Mouse (Mus musculus): ENCODE results near the gene Ackr1. TPM values are rescaled to one million over a fixed set of nuclear protein-coding genes. Genes with fewer than 3 reads are reported as not detected.
"Not testable (repeated sequence)": the region's sequence is repeated elsewhere in the genome, so short reads cannot be mapped to it uniquely, and the experiment has no call there.

Gene Ackr1
- total RNA-seq, 4 experiments from 2014 or later: 0.40 to 0.89 (median 0.56) TPM

DNA sequence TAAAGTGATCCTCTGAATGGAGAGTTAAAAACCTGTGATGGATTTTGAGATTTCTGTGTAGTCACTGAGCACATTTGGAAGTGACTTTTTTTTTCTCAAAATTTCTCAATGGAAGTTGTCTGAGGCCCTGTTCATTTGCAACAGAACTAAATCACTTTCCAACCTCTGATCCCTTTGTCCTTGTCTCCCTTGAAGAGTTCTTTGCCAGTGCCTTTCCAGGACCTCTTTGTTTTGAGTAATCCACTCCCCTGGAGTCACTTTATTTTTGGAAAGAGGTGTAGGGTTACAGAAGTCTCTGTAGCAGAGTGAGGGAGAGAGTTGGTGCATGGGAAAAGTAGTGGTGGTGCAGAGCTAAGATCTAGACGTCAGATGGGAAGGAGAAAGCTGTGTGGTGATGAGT lies 15.0 kb upstream of the Ackr1 start:
- no peak for DNase-seq

- no peak for DNase-seq
Measured at GRCm38 (mm10) chr1:173345112-173345511, 11.6 kb upstream of the Ackr1 start.

- no peak for DNase-seq
Measured at GRCm38 (mm10) chr1:173343934-173344333, 10.4 kb upstream of the Ackr1 start.

GRCm38 (mm10) chr1:173342425-173342824 lies 8.9 kb upstream of the Ackr1 start:
- DNase-seq: no peak

GRCm38 (mm10) chr1:173339543-173339942 lies 6.0 kb upstream of the Ackr1 start:
- no peak for DNase-seq

DNA sequence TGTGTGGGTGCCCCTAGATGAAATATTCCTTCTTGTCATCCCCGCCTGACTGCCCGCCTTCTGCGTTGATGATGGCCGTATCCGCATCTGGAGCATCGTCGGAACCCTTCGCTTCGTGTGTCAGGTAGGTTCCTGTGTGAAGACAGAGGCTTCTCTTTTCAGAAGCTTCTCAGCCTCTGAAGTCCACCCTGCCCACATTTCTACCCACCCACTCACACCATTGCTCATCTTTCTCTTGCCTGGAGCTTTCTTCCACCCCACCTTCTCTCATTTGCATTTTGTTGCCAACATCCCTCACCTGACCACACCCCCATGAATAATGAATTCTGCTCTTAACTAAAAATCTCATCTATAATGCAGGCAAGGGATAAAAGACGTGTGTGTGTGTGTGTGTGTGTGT lies 3.5 kb upstream of the Ackr1 start:
- DNase-seq: no peak

- no peak for DNase-seq
Measured at GRCm38 (mm10) chr1:173335903-173336302, 2.4 kb upstream of the Ackr1 start.

GRCm38 (mm10) chr1:173332418-173332817 lies 1.1 kb downstream of the Ackr1 start:
- DNase-seq: no peak

DNA sequence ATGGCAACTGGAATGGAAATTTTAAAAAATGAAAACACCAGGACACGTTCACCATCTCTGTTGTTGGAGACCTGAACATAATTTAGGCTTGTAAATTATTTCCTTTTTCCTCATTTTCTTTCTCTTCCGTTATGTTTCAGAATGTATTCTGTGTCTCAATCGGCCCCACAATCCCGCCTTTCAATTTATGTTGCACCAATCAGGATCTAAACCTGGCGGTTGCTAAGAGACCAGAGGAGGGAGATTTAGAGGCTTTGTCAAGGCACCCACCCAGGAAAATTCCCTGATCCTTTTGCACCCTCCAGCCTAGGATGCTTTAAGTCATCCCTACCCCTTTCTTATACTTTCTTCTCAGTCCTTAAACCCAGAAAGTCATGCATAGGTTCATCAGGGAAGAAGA lies 3.8 kb downstream of the Ackr1 start:
- DNase-seq: no peak

GRCm38 (mm10) chr1:173329185-173329584 lies 4.4 kb downstream of the Ackr1 start:
- DNase-seq: no peak

DNA sequence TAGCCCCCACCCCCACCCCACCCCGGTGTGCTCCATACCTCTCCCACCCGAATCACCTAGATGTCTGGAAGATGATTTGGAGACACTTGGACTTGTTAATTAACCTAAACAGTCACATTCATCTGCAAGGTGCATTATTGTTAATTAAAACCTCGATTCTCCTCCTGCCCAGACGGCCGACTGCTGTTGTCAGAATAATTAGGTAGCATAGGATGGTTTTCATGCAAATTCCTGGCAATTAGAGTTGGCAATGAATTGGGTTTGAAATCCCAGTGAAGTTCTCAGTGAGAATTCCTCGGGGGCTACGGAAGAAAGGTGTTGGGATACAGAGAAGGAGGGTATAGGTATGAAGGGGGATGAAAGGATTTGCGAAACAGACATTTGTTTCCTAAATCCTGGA lies 5.1 kb downstream of the Ackr1 start:
- DNase-seq: no peak

DNA sequence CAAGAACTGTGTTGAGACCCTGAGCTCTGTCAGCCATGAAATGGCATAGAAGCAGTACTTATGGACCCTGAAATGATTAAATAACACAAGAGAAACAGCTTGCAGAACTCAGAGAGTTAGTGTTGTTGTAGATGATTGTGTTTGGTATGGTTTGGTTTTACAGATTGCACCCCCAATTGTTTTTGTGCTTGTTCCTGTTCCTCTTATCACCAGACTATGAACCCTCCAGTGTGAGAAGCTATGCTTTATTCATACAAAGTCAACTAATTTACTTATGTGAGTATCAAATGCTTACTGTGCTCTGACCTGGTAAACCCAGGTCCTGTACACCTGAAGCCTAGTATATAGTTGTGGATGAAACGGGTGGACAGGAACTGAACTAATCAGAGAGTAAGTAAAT lies 7.0 kb downstream of the Ackr1 start:
- no peak for DNase-seq

DNA sequence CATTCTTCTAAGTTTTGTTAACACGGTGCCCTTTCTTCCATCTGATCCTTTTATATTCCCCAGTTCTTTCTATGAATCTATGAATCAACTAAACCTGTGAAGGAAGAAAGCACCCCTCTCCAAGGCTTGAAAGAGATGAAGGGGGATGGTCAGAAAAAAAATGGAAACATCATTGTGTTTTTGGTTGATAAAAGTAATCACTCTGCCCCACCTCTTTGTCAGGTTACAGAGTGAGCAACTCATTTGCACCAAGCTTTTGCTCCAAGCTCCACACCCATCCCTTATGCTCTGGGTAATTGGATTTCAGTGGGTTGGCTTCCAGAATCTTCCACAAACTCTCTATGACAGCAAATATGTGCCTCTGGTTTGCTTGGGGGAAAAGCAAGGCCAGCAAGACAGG lies 8.2 kb downstream of the Ackr1 start:
- DNase-seq: no peak

GRCm38 (mm10) chr1:173324961-173325360 lies 8.6 kb downstream of the Ackr1 start:
- DNase-seq: no peak

DNA sequence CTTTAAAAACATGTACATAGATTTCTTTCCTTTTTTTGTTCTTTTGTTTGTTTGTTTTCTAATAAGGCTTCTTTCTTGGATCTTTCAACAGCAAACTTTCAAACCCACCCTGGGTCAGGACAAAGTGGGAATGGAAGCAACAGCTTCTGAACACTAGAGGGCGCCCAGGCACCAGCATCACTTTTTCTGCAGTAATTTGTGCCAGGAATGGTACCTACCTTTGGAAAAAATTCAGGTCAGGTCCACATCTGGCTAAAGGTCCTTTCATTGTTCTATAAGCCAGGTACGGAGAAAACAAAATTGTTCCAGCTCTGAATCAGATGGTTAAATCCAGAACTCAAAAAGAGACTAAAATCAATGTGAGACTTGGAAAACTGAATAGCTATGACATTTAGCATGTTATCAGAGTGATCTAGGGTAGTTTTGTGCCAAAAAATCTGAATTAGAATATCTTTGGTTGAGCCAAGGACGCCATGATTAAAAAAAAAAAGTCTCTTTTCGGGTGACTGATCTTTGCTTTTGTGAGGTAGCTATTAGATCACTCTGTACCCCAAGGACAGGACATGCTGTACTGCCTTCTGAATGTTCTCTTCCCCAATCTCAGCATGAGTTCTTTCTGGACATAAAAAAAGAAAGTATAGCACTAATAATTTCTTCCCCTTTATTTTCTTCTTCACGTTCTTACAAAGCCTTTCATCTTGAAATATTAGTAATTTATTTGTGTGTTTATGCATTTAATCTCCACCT lies 9.5 kb downstream of the Ackr1 start:
- DNase-seq: peak; percentile 9

- DNase-seq: peak; percentile 14
Measured at GRCm38 (mm10) chr1:173322249-173322627, 11.3 kb downstream of the Ackr1 start.

DNA sequence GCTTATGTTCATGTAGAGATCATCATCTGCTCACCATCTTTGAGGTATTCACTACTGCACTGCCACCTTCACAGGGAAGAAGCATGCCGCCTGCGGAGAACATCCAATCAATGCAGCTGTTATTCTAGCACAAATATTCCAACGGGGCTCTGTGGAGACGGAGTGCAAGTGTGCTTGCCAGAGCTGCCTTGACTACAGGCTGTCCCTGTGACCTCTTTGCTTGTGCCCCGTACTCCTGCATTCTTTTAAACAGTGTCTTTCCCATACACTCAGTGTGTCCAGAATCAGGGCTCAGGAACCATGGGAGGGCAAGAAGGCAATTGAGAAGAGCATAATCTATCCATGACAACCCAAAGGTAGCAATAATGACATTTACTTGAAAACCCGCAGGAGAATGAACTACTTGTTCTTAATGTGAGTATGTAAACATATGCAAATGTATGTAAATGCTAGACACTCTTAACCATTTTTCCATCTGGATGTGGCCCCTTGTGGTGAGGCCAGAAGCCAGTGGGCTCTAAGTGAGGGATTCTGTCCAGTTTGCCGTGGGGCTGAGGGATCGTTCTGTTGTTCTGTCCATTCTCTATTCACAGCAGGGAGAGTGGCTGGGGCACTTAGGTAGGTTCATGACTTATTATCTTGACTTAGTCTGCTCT lies 11.8 kb downstream of the Ackr1 start:
- no peak for DNase-seq

GRCm38 (mm10) chr1:173317925-173318477 lies 15.5 kb downstream of the Ackr1 start:
- no peak for DNase-seq

DNA sequence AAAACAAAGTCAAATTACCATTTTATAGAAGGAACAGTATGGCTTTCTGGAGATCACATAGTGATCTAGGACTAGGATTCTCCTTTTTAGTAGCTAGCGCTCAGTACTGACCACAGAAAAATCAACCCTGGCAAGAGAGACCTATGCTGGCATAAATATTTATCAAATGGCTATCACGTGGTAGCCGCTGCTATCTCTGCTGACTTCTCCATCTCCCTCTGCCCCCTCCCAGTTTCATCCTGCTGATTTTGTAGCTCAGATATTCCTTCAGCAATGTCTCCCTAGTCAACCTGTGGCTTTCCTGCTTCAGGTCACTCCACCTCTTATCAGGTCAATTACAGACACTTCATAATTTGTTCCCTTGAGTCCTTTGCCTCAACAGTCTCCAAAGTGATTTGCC lies 17.8 kb downstream of the Ackr1 start:
- DNase-seq: no peak

- DNase-seq: not testable (repeated sequence)
Measured at GRCm38 (mm10) chr1:173313535-173314050, 20.0 kb downstream of the Ackr1 start.

GRCm38 (mm10) chr1:173302795-173303194 lies 30.8 kb downstream of the Ackr1 start:
- DNase-seq: not testable (repeated sequence)

All from adrenal gland, adult 8-10 months (tissue).